Mouse (Mus musculus): Measurements from ENCODE around the gene Enc1. TPM values are rescaled to one million over a fixed set of nuclear protein-coding genes. Genes with fewer than 3 reads are reported as not detected.

Gene Enc1
- polyA plus RNA-seq, 1 experiment from 2014 or later: 8.5 TPM

DNA sequence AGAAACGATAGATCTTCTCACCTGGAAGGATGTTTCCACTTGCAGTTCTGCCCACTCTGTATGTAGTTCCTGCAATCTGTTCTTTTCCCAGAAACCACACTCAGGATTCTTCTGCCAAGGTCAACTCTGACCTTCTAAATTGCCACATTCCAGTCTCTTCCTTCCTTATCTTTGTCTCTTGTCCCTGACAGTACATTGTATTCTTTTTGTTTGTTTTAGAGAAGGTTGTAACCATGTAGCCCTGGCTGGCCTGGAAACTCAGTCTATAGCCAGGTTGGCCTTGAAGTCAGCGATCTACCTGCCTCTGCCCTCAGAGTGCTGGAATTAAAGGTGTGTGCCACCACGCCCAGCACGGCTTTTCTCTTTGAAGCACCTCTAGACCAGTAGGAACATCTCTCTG, 58.0 kb downstream of the Enc1 start:
- Histone ChIP-seq H3K4me2 (ENCODE audit: low read depth, low read length) (no peak overlapping the region), H3K9ac (ENCODE audit: low read length) (no peak overlapping the region), H3K27ac (ENCODE audit: low read length) (no peak overlapping the region), H3K27me3 (ENCODE audit: control insufficient read depth, insufficient read depth, low read length) (no peaks in the 10 kb centered on the region), H3K36me3 (ENCODE audit: control insufficient read depth, insufficient read depth, low read length) (no peaks in the 10 kb centered on the region), H3K4me1 (ENCODE audit: control insufficient read depth, insufficient read depth, low read length) (peaks cover 8% of the 10 kb centered on the region), H3K9me3 (replicated peaks; ENCODE audit: control insufficient read depth, low read length) (no peaks in the 10 kb centered on the region), H3K4me3 (replicated peaks; ENCODE audit: low read length) (no peak overlapping the region)
- WGBS: 75% methylated on average over 4 of the region's 4 CpGs
- ATAC-seq (ENCODE audit: insufficient read depth, low FRiP score): no peak

DNA sequence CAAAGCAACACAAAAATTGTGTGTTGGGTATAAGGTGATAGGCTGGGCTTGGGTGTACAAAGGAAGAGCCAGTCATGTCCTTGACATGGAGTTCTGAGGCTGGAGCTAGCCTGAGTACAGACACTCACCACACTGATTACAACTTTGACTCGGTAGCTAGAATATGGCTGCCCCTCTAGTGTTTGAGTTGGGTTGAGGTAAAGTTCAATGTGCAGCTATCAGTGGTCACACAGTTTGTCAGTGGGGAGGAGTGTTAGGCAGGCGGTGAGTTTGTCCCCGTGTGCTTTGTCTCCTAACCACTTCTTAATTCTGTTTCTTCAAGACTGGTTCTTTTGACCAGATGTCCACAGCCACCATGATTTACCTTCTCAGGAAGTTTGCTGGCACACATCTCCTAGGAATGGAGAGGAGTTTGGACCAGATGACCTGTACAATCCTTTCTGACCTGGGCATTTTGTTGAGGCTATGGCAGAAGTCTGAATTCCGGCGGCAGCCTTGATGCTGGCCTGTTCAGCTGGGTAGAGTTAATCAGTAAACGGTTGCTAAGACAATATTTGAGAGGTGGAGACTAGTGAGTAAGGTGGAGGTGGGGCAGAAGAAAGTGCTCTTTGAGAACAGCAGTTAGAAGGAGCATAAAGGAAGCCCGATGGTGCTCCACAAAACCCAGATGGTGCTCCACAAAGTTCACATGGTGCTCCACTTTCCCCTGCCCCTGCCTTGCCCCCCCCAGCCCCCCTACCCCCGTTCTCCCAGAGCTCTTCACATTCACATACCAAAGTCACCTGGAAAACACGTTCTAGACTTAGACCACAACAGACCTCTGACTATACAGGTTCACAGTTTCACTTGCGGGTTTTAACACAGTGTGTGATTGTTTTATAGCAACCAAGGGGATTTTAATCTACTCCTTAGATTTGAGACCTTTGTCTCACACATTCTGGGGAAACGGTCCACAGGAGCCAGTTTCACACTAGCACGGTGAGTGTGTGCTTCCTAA, 59.3 kb downstream of the Enc1 start:
- peak; percentile 90 for ATAC-seq (ENCODE audit: insufficient read depth, low FRiP score)
- Histone ChIP-seq H3K9ac (ENCODE audit: low read length) (no peak overlapping the region), H3K4me2 (ENCODE audit: low read depth, low read length) (peak overlapping the region; percentile 5; the same call in 1 of the 2 replicates), H3K9me3 (replicated peaks; ENCODE audit: control insufficient read depth, low read length) (no peaks in the 10 kb centered on the region), H3K4me3 (replicated peaks; ENCODE audit: low read length) (no peak overlapping the region), H3K4me1 (ENCODE audit: control insufficient read depth, insufficient read depth, low read length) (peaks cover 5% of the 10 kb centered on the region), H3K36me3 (ENCODE audit: control insufficient read depth, insufficient read depth, low read length) (no peaks in the 10 kb centered on the region), H3K27ac (ENCODE audit: low read length) (peak overlapping the region; percentile 88), H3K27me3 (ENCODE audit: control insufficient read depth, insufficient read depth, low read length) (no peaks in the 10 kb centered on the region)
- 59% methylated on average over 12 of the region's 12 CpGs for WGBS

Other genes starting within 250 kb of the Enc1 start
- not detected in 2 replicates for gene 1700029F12Rik, start 206.7 kb upstream of the Enc1 start, polyA plus RNA-seq (2015; fragmentation: Nextera tagmentation; extraction: Ambion mirVana)
- 1.7 and 2.2 TPM in 2 replicates for gene Fam169a, start 173.8 kb upstream of the Enc1 start, polyA plus RNA-seq (2015; fragmentation: Nextera tagmentation; extraction: Ambion mirVana)
- 4.6 and 22.9 TPM in 2 replicates for gene Gm6169, start 141.9 kb upstream of the Enc1 start, polyA plus RNA-seq (2015; fragmentation: Nextera tagmentation; extraction: Ambion mirVana)
- 32.7 and 34.9 TPM in 2 replicates for gene Gfm2, start 103.2 kb upstream of the Enc1 start, polyA plus RNA-seq (2015; fragmentation: Nextera tagmentation; extraction: Ambion mirVana)
- gene Nsa2, start 103.2 kb upstream of the Enc1 start, polyA plus RNA-seq (2015; fragmentation: Nextera tagmentation; extraction: Ambion mirVana): 51.4 and 53.2 TPM in 2 replicates
- gene Hexb, start 42.7 kb upstream of the Enc1 start, polyA plus RNA-seq (2015; fragmentation: Nextera tagmentation; extraction: Ambion mirVana): 53.1 and 59.9 TPM in 2 replicates